Mouse (Mus musculus) natural killer cell, adult 2 months (primary cell): Measurements from ENCODE around the gene Pkp4.
"Not testable (repeated sequence)": the region's sequence is repeated elsewhere in the genome, so short reads cannot be mapped to it uniquely, and the experiment has no call there.

Experiments
- DNase-seq, 2 experiments: peaks; one replicate each; pipeline ENCODE4 v3.0.0; 2022; ENCODE audit warnings: low spot score in 2 of 2

The Pkp4 gene

GRCm38 (mm10) chr2:59383852-59384776, 223.5 kb downstream of the Pkp4 start:
- no peak for DNase-seq

DNA sequence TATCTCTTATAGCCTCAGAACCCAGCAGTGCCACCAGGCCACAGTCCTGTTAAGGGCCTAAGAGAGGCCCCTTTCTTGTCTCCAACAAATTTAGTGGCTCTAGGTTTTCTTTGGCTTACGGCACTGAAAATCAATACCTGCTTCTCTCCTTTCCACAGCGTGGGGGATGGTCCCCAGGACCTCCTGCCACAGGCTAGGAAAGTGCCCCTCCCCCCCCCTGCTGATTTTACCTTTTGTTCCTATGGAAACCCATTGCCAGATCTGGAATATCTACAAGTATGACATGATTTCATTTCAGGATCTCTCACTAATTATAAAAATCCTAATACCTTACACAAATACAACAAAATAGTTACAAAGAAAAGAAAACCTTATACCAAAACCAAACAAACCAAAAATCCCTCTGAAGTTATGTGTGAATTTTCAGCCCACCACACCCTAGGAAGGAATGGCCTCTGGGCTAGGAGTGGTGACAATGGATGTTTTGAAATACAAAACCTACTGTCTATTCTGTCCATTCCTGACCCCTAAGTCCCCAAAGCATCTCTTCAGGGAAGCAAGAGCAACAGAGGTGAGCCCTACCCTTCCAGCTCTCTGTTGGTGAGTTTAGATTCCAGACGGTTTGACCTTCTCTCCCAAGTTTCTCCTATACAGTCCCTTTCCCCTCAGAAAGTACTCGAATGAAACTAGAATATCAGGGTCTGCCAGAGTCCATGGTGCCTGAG, 224.7 kb downstream of the Pkp4 start:
- no peak for DNase-seq

- DNase-seq = no peak
Observed at GRCm38 (mm10) chr2:59389971-59390370, 229.3 kb downstream of the Pkp4 start.

- DNase-seq = no peak
Observed at GRCm38 (mm10) chr2:59393177-59393576, 232.5 kb downstream of the Pkp4 start.

GRCm38 (mm10) chr2:59394651-59395050, 234.0 kb downstream of the Pkp4 start:
- DNase-seq = no peak

- DNase-seq = not testable (repeated sequence)
Observed at GRCm38 (mm10) chr2:59395160-59395650, 234.6 kb downstream of the Pkp4 start.

DNA sequence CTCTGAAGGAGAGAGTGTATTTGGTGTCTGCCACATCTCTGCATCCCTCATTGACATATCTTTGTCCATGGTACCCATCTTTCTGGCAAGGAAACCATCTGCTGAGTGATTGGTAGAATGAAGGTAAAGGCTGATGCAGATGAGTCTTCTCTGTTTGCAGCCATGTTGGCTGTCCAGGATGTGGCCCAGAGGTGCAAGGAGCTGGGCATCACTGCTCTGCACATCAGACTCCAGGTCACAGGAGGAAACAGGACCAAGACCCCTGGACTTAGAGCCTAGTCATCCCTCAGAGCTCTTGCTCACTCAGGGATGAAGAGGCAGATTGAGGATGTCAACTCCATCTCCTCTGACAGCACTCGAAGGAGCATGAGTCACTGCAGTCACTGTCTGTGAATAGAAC, 235.9 kb downstream of the Pkp4 start:
- no peak for DNase-seq

GRCm38 (mm10) chr2:59397531-59397930, 236.9 kb downstream of the Pkp4 start:
- no peak for DNase-seq

DNA sequence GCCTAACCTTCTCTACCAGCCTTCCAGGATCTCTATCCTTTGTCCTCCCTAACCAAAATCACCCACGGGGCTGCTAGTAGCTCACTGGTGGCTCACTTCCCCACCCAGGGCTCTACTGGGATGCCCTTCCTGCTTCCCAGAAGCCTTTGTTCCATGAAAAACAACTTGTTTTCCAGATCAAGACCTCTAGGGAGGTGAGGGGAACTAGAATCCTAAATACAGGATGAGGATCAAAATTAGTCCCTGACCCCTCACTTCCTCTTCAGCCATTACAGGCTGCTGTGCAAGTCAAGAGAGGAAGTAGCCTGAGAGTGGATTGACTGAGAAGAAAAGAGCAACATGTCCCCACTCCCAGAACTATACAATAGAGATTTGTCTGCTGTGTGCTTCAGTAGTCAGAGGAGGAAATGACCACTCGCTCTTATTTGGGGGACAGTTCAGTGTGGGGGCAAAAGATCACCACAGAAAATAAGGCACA, 240.3 kb downstream of the Pkp4 start:
- DNase-seq = no peak

DNA sequence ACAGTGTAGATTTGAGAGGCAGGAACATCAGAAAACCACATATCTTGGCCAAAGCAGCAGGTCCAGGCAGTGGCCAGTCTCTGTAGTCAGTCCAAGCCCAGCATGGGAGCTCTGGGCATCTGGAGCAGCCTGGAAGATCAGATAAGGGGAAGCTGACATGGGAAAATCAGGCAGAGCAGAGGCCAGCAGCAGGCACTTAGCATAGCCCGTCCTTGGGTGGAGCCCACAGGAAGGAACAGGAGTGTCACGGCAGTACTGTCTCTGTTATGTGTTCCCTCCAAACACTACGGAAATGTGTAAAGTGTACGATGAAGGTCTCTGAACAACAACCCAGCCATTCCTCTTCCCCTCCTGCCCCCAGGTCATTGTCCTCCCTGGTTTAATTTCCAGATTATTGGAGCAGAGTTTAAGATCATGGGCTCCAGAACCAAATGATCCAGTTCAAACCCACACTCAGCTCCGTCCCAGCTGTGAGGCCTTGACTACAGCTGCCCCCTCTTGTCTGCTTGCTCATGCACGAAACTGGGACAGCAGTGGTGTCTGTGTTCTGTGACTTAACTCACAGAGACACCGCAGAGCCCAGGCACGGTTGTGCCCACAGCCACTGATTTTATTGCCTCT, 241.3 kb downstream of the Pkp4 start:
- DNase-seq = no peak

- DNase-seq = no peak
Observed at GRCm38 (mm10) chr2:59404022-59404421, 243.4 kb downstream of the Pkp4 start.
